Mouse (Mus musculus) forebrain, embryonic 13.5 days (tissue): ENCODE measurements around the gene Son. TPM values are rescaled to one million over a fixed set of nuclear protein-coding genes. Genes with fewer than 3 reads are reported as not detected.
"Not testable (repeated sequence)": the region's sequence is repeated elsewhere in the genome, so short reads cannot be mapped to it uniquely, and the experiment has no call there.

ENCODE experiments used
- ATAC-seq: fragments of 200-750 bp; cut with Nextera tagmentation; 2 replicates; pipeline ENCODE4 v1.8.0; 2017
- H3K27ac ChIP-seq: fragments of 300-500 bp; sonication (generic); 2 replicates; pipeline ENCODE4 v1.5.1; 2015; ENCODE audit warnings: inconsistent platforms, mild to moderate bottlenecking, moderate library complexity
- H3K27me3 ChIP-seq: fragments of 300-500 bp; sonication (generic); 2 replicates; pipeline ENCODE4 v1.6.1; 2015; ENCODE audit warnings: mild to moderate bottlenecking, inconsistent platforms
- H3K36me3 ChIP-seq: fragments of 300-500 bp; sonication (generic); 2 replicates; pipeline ENCODE4 v1.6.1; 2015; ENCODE audit warnings: mild to moderate bottlenecking, inconsistent platforms; ENCODE audit not compliant: poor library complexity, severe bottlenecking
- H3K4me1 ChIP-seq: fragments of 300-500 bp; sonication (generic); 2 replicates; pipeline ENCODE4 v1.6.1; 2015; ENCODE audit warnings: inconsistent platforms
- H3K4me2 ChIP-seq: fragments of 300-500 bp; sonication (generic); 2 replicates; pipeline ENCODE4 v1.6.1; 2015; ENCODE audit warnings: inconsistent platforms, mild to moderate bottlenecking, moderate library complexity
- H3K4me3 ChIP-seq: fragments of 300-500 bp; sonication (generic); 2 replicates; pipeline ENCODE4 v1.5.1; 2015; ENCODE audit warnings: mild to moderate bottlenecking, inconsistent platforms
- H3K9ac ChIP-seq: fragments of 300-500 bp; sonication (generic); 2 replicates; pipeline ENCODE4 v1.6.1; 2015; ENCODE audit warnings: mild to moderate bottlenecking, inconsistent platforms
- H3K9me3 ChIP-seq: fragments of 300-500 bp; sonication (generic); replicated peaks from 2 replicates; pipeline ENCODE4 v1.6.1; 2016; ENCODE audit warnings: inconsistent platforms
- WGBS: fragments of 180-500 bp; shearing (Covaris S2); methylation state at CpG from one replicate; pipeline ENCODE4 v1.1.7; 2015; 5-methylcytosine and 5-hydroxymethylcytosine counted together
- polyA plus RNA-seq: library from polyadenylated mRNA; unstranded; fragments of >200 nt; fragmentation: Nextera tagmentation; extraction: Ambion mirVana; gene quantifications from 2 replicates; pipeline ENCODE4 v1.2.1, GENCODE M21; 2015

The Son gene
- polyA plus RNA-seq, 1 experiment from 2014 or later, result 154 TPM

DNA sequence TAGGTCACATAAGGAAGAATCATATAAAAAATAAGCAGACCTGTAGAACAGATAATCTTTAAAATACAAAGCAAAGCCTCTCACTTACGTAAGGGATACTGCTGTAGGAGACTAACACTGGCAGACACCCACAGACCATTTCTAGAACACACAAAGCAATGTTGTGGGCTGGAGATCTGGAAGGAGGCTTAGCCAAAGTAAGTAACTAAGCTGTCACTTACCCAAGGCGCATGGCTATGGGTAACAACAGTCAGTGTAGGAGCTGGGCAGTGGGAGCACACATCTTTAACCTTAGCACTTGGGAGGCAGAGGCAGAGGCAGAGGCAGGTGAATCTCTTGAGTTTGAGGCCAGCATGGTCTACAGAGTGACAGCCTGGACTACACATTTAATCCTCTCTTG is 7.7 kb upstream of the Son start:
- H3K9ac ChIP-seq, result no peak overlapping the region
- WGBS, result 94% methylated on average over 2 of the region's 2 CpGs
- H3K4me3 ChIP-seq, result no peak overlapping the region
- no peak overlapping the region for H3K27ac ChIP-seq
- no peaks in the 10 kb centered on the region for H3K27me3 ChIP-seq
- peaks cover 85% of the 10 kb centered on the region for H3K36me3 ChIP-seq
- ATAC-seq, result no peak
- no peak overlapping the region for H3K4me2 ChIP-seq
- H3K9me3 ChIP-seq, result no peaks in the 10 kb centered on the region
- 0 out of 2 replicates have a peak, but pooled peaks cover under 1% of the 10 kb centered on the region for H3K4me1 ChIP-seq

DNA sequence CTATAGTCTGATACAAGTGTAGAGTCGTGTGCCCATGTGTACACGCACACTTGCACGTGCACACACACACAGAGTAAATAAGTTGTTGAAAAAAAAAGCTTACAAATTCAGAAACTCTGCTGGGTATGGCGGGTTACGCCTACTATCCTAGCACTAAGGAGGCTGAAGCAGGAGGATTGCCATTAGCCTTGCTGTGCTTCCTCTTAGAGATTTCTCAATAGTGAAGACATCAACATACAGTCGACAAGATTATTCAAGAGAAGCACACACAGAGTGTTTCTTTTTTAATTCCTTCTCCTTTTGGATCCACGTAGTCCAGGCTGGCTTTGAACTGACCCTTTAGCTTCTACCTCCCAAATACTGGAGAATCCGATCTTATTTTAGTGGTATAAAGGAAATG is 7.1 kb upstream of the Son start:
- H3K4me1 ChIP-seq, result 0 out of 2 replicates have a peak, but pooled peaks cover 5% of the 10 kb centered on the region
- peaks cover 81% of the 10 kb centered on the region for H3K36me3 ChIP-seq
- H3K9ac ChIP-seq, result no peak overlapping the region
- no peak for ATAC-seq
- H3K27me3 ChIP-seq, result no peaks in the 10 kb centered on the region
- no peak overlapping the region for H3K27ac ChIP-seq
- H3K4me2 ChIP-seq, result no peak overlapping the region
- 95% methylated on average over 8 of the region's 8 CpGs for WGBS
- no peak overlapping the region for H3K4me3 ChIP-seq
- no peaks in the 10 kb centered on the region for H3K9me3 ChIP-seq

GRCm38 (mm10) chr16:91644901-91645300 is 2.4 kb upstream of the Son start:
- WGBS, result 79% methylated on average over 2 of the region's 2 CpGs
- Histone ChIP-seq H3K36me3 (peaks cover 34% of the 10 kb centered on the region), H3K4me1 (peaks cover 19% of the 10 kb centered on the region), H3K4me2 (no peak overlapping the region), H3K4me3 (no peak overlapping the region), H3K9me3 (no peaks in the 10 kb centered on the region), H3K27ac (no peak overlapping the region), H3K27me3 (no peaks in the 10 kb centered on the region), H3K9ac (no peak overlapping the region)
- no peak for ATAC-seq

GRCm38 (mm10) chr16:91645420-91645819 is 1.9 kb upstream of the Son start:
- not testable (repeated sequence) for H3K9me3 ChIP-seq, H3K27me3 ChIP-seq, H3K27ac ChIP-seq, ATAC-seq, H3K9ac ChIP-seq, H3K4me2 ChIP-seq, H3K4me3 ChIP-seq
- peaks cover 29% of the 10 kb centered on the region for H3K36me3 ChIP-seq
- 56% methylated on average over 1 of the region's 2 CpGs for WGBS
- peaks cover 23% of the 10 kb centered on the region for H3K4me1 ChIP-seq

GRCm38 (mm10) chr16:91645995-91646602 is 1.2 kb upstream of the Son start:
- no peaks in the 10 kb centered on the region for H3K9me3 ChIP-seq
- under 1% methylated on average over 11 of the region's 11 CpGs for WGBS
- peak overlapping the region; percentile 98; the same call in 1 of the 2 replicates for H3K27ac ChIP-seq

DNA sequence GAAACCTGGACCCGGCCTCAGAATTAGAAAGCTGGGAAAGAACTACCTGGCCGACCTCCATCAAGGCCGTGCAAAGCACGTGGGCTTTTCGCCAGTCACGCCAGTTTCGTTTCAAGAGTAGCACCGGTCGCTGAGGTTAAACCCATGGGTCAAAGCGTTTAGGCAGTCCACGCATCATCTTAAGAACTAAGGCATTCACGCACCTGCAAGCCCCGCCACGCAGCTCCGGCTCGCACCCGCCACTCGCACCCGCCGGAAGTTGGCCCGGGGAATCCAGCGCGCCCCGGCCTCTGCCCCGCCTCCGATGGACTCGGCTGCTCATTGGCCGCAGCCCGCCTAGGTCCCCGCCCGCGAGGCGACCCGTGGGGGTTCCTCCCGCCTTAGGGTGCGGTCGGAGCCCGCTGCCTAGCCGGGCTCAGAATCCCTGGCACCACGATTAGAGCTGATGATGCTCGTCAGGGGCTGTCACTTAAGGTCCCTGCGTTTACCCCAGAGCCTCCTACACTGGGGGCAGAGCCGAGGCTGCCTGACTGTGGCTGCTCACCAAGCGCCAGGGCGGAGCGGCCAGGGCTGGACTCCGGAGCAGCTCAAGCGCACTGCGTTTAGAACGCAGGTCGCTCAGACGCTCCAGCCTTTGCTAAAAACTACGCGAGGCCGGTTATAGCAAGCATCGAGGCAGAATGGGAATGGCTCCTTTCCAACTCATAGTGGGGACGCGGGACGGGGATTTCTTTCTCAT is 456 bp upstream of the Son start, which contains the start of gene Gart:
Gene Gart, minus strand, starts transcription at position 272 of the 739 bp plus-strand sequence.
- H3K4me3 ChIP-seq, result peak within 1 kb of the TSS; percentile 80
- peak; percentile 86 for ATAC-seq
- no peaks in the 10 kb centered on the region for H3K27me3 ChIP-seq
- H3K27ac ChIP-seq, result peak within 1 kb of the TSS; percentile 98
- peaks cover 29% of the 10 kb centered on the region for H3K4me1 ChIP-seq
- H3K36me3 ChIP-seq, result peaks cover 23% of the 10 kb centered on the region
- H3K9ac ChIP-seq, result peak within 1 kb of the TSS; percentile 89
- H3K9me3 ChIP-seq, result no peaks in the 10 kb centered on the region
- peak within 1 kb of the TSS; percentile 95 for H3K4me2 ChIP-seq
- under 1% methylated on average over 58 of the region's 59 CpGs for WGBS

More at GRCm38 (mm10) chr16:91645995-91646602, 1.2 kb upstream of the Son start:
- Histone ChIP-seq H3K27me3 (no peaks in the 10 kb centered on the region), H3K4me1 (peaks cover 27% of the 10 kb centered on the region), H3K9ac (peak overlapping the region; percentile 89), H3K4me3 (peak overlapping the region; percentile 80), H3K36me3 (peaks cover 26% of the 10 kb centered on the region), H3K4me2 (peak overlapping the region; percentile 95)
- ATAC-seq, result no peak

DNA sequence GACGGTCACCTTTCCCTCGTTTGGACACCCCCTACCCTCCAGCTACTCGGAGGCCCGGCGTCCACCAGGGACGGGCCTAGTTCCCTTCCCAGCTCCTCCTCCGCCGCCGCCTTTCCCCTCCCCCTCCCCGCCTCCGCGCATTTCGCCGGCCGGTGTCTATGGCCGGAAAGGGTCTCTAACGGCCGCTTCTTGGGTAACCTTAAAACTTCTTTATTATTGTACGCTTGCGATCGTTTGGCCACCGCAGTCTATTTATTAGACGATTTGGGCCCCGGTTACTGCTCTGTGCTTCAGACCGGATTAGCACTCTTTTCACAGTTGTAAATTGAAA is 879 bp downstream of the Son start:
- Histone ChIP-seq H3K4me3 (peak overlapping the region; percentile 80), H3K9ac (peak overlapping the region; percentile 89), H3K4me1 (peaks cover 37% of the 10 kb centered on the region), H3K4me2 (peak overlapping the region; percentile 95), H3K27me3 (no peaks in the 10 kb centered on the region), H3K9me3 (no peaks in the 10 kb centered on the region), H3K27ac (peak overlapping the region; percentile 98), H3K36me3 (peaks cover 18% of the 10 kb centered on the region)
- WGBS, result under 1% methylated on average over 25 of the region's 25 CpGs
- peak; percentile 59 for ATAC-seq

GRCm38 (mm10) chr16:91649246-91649645 is 1.9 kb downstream of the Son start:
- no peak overlapping the region for H3K27ac ChIP-seq
- H3K9me3 ChIP-seq, result no peaks in the 10 kb centered on the region
- WGBS, result 61% methylated on average over 3 of the region's 3 CpGs
- ATAC-seq, result no peak
- no peaks in the 10 kb centered on the region for H3K27me3 ChIP-seq
- H3K4me2 ChIP-seq, result peak overlapping the region; percentile 95
- H3K9ac ChIP-seq, result peak overlapping the region; percentile 47; the same call in 1 of the 2 replicates
- H3K4me3 ChIP-seq, result peak overlapping the region; percentile 80
- peaks cover 37% of the 10 kb centered on the region for H3K4me1 ChIP-seq
- peaks cover 22% of the 10 kb centered on the region for H3K36me3 ChIP-seq

DNA sequence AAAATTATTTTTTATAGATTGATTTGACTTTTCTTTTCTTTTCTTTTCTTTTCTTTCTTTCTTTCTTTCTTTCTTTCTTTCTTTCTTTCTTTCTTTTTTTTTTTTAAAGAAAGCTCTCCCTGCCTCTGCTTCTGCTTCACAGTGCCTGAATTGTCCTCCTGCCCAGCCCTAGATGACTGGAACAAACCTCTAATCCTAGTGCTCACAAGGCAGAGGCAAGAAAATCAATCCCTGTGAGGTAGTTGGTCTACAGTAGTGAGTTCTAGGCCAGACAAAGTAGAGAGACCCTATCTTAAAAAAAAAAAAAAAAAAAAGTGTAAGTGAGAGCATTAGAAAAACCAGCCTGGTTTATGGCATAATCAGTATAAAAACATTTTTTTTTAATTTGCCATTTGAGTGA is 2.5 kb downstream of the Son start:
- ATAC-seq, result no peak
- H3K4me2 ChIP-seq, result peak overlapping the region; percentile 42
- peaks cover 26% of the 10 kb centered on the region for H3K36me3 ChIP-seq
- H3K27me3 ChIP-seq, result no peaks in the 10 kb centered on the region
- peaks cover 34% of the 10 kb centered on the region for H3K4me1 ChIP-seq
- H3K27ac ChIP-seq, result no peak overlapping the region
- H3K9ac ChIP-seq, result no peak overlapping the region
- H3K4me3 ChIP-seq, result no peak overlapping the region; the same call in 1 of the 2 replicates
- H3K9me3 ChIP-seq, result no peaks in the 10 kb centered on the region

DNA sequence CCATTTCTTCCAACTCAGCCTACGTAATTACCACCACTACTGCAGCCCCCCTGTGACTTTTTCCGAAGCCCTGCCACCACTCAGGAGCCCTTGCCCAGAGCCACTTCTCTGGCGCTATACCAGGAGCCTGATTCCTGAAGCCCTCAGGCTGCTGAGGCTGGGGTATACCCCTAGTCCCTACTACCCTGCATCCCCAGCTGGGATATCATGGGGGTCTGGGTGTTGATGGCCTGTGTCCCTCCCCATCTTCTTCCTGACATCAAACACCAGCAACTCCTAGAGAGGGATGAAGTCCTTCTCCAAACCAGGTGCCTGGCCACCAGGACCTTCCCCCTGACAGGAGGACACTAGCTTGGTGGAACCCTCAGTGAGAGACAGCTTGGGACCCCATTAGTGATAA is 4.9 kb downstream of the Son start:
- H3K27me3 ChIP-seq, result no peaks in the 10 kb centered on the region
- H3K4me1 ChIP-seq, result peaks cover 26% of the 10 kb centered on the region
- WGBS, result 87% methylated on average over 3 of the region's 3 CpGs
- no peaks in the 10 kb centered on the region for H3K9me3 ChIP-seq
- ATAC-seq, result no peak
- H3K4me2 ChIP-seq, result no peak overlapping the region
- no peak overlapping the region for H3K4me3 ChIP-seq
- H3K27ac ChIP-seq, result no peak overlapping the region
- no peak overlapping the region for H3K9ac ChIP-seq
- peaks cover 50% of the 10 kb centered on the region for H3K36me3 ChIP-seq

DNA sequence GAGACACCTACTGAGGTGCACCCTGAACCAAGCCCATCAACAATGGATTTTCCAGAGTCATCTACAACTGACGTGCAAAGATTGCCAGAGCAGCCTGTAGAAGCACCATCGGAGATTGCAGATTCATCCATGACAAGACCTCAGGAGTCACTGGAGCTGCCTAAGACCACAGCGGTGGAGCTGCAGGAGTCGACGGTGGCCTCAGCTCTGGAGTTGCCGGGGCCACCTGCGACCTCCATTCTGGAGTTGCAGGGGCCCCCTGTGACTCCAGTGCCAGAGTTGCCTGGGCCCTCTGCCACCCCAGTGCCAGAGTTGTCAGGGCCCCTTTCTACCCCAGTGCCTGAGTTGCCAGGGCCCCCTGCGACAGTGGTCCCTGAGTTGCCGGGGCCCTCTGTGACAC is 8.0 kb downstream of the Son start:
- no peak overlapping the region for H3K9ac ChIP-seq
- no peak overlapping the region for H3K4me3 ChIP-seq
- no peak overlapping the region for H3K4me2 ChIP-seq
- peaks cover 81% of the 10 kb centered on the region for H3K36me3 ChIP-seq
- H3K27me3 ChIP-seq, result no peaks in the 10 kb centered on the region
- H3K9me3 ChIP-seq, result no peaks in the 10 kb centered on the region
- 98% methylated on average over 9 of the region's 9 CpGs for WGBS
- H3K27ac ChIP-seq, result no peak overlapping the region
- ATAC-seq, result no peak
- H3K4me1 ChIP-seq, result peaks cover 14% of the 10 kb centered on the region; the same call in 1 of the 2 replicates

DNA sequence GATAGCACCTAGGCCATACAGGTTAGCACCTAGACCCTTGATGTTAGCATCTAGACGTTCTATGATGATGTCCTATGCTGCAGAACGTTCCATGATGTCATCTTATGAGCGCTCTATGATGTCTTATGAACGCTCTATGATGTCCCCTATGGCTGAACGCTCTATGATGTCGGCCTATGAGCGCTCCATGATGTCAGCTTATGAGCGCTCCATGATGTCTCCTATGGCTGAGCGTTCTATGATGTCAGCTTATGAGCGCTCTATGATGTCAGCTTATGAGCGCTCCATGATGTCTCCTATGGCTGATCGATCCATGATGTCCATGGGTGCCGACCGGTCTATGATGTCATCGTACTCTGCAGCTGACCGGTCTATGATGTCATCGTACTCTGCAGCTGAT is 10.0 kb downstream of the Son start:
- Histone ChIP-seq H3K36me3 (peaks cover 86% of the 10 kb centered on the region), H3K9me3 (no peaks in the 10 kb centered on the region), H3K9ac (no peak overlapping the region), H3K4me1 (peaks cover 11% of the 10 kb centered on the region), H3K27me3 (no peaks in the 10 kb centered on the region), H3K27ac (no peak overlapping the region), H3K4me2 (no peak overlapping the region), H3K4me3 (no peak overlapping the region)
- ATAC-seq, result no peak
- WGBS, result 98% methylated on average over 17 of the region's 17 CpGs
